Mouse (Mus musculus) ES-Bruce4 (cell line): ENCODE data around the gene Klc3.

ENCODE experiments used
- CTCF ChIP-seq: IDR thresholded peaks from one replicate; pipeline ENCODE4 v1.8.1; 2011; ENCODE audit warnings: low read depth, low read length
- EP300 ChIP-seq: IDR thresholded peaks from 2 replicates; pipeline ENCODE4 v1.6.1; 2011; ENCODE audit warnings: low read depth, low read length; ENCODE audit not compliant: insufficient read depth
- POLR2A ChIP-seq: IDR thresholded peaks from one replicate; pipeline ENCODE4 v1.8.1; 2011; ENCODE audit warnings: low read length; ENCODE audit not compliant: insufficient read depth

DNA sequence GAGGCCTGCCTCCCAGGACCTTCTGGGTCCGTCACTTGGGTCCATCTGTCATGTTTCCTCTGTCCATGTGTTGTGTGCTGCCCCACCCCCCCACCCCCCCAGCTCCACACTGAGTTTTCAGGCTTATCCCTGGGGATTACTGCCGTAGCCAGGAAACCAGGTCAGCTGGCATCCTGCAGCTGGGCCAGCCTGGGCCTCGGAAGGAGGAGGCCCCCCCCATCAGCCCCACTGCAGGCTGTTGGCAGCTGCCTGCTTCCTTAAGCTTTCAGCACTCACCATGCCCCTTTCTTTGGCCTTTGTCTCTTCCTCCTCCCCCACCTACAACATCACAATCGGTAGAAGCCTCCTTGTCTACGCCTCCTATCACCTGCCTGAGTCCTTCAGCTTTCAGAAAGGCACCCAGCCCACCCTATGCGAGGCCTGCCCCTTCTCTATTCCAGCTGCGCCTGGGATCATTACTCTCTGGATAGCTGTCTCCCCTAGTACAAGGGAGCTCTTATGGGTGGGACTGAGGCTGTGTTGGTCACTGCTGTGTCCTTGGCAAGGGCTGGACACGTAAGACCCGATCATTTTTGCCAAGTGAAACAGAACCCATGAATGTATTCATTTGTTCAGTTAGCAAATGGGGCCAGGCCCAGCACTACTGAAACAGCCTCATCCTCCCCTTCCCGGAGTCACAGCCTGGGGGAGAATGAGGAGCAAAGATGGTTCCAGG, 15.0 kb downstream of the Klc3 start:
- no peak for TF ChIP-seq CTCF
- TF ChIP-seq POLR2A: no peak
- TF ChIP-seq EP300: no peak
